Mouse (Mus musculus) layer of hippocampus, adult 9-10 months (tissue): Measurements from ENCODE around the gene 1810037I17Rik.
"Not testable (repeated sequence)": the region's sequence is repeated elsewhere in the genome, so short reads cannot be mapped to it uniquely, and the experiment has no call there.

Source experiments
- DNase-seq: peaks from one replicate; pipeline ENCODE4 v3.0.0; 2022; ENCODE audit warnings: low spot score

1810037I17Rik gene

DNA sequence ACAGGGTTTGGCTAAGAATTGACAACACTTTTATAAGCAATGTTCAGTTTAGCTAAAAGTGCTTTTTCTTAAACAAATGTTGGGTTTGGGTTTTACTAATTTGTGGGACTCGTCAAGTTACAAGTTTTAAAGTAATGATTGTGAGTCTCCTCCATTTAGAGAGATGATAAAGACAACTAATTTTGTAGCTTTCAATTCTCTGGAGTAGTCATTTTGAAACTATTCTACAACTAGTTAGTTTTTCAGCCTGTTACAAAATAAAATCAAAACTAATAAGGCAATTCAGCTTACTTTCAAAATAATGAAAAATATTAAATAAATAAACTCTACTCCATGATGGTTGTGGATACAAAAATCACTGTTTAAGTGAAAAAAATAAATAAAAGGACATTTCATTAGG lies 8.5 kb downstream of the 1810037I17Rik start:
- DNase-seq = no peak

DNA sequence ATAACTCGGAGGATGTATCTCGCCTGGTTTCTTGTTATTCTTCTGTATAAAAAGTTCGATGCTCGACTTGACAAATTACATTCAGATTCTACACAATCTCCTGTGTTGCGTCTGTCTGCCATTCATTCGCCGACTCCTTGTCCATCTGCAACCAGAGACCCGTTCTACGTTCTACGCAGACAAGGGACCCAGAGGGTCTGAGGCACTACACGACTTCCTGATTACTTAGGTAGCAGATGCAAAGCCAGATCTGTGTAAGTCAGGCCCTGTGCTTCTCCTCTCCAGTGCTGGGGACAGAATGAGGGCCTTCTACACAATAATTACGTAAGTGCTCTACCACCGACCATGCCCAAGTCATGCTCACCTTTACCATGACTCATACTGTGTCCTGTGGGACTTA lies 13.2 kb downstream of the 1810037I17Rik start:
- not testable (repeated sequence) for DNase-seq

DNA sequence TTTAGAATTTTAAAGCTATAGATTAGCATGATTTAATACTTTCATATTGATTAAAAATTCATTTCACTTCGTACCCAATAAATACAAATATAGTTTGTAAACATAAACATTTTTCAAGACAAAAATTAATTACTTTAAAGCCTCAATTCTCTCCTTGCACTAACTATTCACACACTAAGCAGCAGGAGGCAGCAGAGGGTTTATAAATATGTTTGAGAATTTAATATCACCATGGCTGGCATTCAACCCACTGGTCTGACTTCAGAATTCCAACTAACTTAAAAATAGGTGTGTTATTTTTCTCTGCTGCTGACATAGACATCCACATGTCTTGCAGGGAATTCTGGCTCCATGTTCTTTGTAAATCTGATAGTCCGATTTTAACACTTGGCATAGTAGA lies 15.2 kb downstream of the 1810037I17Rik start:
- DNase-seq = peak; percentile 24

- no peak for DNase-seq
Measured at GRCm38 (mm10) chr3:122943387-122943890, 19.4 kb downstream of the 1810037I17Rik start.

- DNase-seq = no peak
Measured at GRCm38 (mm10) chr3:122950129-122950528, 26.1 kb downstream of the 1810037I17Rik start.

DNA sequence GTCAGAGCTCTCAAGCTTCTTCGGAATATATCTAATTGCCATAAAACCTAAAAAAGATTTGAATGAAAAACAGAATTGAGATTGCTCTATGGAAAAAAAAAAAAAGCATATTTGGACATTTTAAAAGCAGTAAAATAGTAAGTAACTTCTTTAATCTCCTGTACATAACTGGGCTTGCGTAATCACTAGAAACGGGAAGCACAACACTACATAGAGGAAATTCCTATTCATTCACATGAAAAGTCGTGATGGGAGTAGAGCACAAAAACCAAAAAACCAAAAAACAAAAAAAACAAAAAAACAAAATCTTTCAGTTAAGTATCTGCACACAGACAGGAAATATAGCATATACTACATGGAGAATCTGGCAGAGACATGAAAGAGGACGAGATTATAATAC lies 40.3 kb downstream of the 1810037I17Rik start:
- no peak for DNase-seq

GRCm38 (mm10) chr3:122968391-122968790 lies 44.4 kb downstream of the 1810037I17Rik start:
- DNase-seq = no peak

- DNase-seq = no peak
Measured at GRCm38 (mm10) chr3:122972126-122972822, 48.3 kb downstream of the 1810037I17Rik start.

GRCm38 (mm10) chr3:122974833-122975232 lies 50.8 kb downstream of the 1810037I17Rik start:
- no peak for DNase-seq

DNA sequence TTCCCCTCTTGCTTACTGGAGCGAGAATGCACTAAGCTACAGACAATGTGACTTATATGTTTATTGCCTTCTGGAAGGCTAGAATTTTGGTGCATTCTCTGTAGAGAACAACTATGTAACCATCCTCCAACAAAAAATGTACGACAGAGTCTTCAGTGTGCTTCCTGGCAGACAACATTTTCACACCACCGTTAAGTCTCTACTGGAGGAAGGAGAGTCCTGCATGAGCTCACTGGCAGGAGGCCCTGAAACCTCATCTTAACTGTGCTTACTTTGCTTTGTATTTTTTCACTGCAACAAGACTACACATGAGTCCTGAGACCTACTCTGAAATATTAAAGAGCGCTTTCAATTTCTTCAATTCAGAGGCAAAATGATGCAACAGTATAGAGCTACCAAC lies 51.4 kb downstream of the 1810037I17Rik start:
- no peak for DNase-seq
